Mouse (Mus musculus): ENCODE measurements around the gene B4galnt4.
A peak's percentile ranks its signal among the peaks of the same experiment; 100 is the strongest.

B4galnt4 gene

GRCm38 (mm10) chr7:141072017-141072745 lies 11.3 kb downstream of the B4galnt4 start:
- DNase-seq (ENCODE audit: low read depth), result no peak

GRCm38 (mm10) chr7:141073782-141074181 lies 12.9 kb downstream of the B4galnt4 start:
- DNase-seq (ENCODE audit: low read depth), result no peak

- DNase-seq (ENCODE audit: low read depth), result no peak
These were observed 16.9 kb downstream of the B4galnt4 start, which contains the start of gene Pkp3 for GRCm38 (mm10) chr7:141077841-141078240. TSS of gene Pkp3 (plus strand) at chr7:141078218.

- DNase-seq (ENCODE audit: low read depth), result no peak
These were observed 18.0 kb downstream of the B4galnt4 start for GRCm38 (mm10) chr7:141078876-141079275.

- DNase-seq (ENCODE audit: low read depth), result no peak
These were observed 18.9 kb downstream of the B4galnt4 start for GRCm38 (mm10) chr7:141079481-141080449.

GRCm38 (mm10) chr7:141087894-141088293 lies 27.0 kb downstream of the B4galnt4 start:
- DNase-seq (ENCODE audit: low read depth), result no peak

- no peak for DNase-seq (ENCODE audit: low read depth)
These were observed 27.6 kb downstream of the B4galnt4 start for GRCm38 (mm10) chr7:141088473-141088872.

GRCm38 (mm10) chr7:141090228-141090627 lies 29.3 kb downstream of the B4galnt4 start:
- DNase-seq (ENCODE audit: low read depth), result no peak

- peak; percentile 16 for DNase-seq (ENCODE audit: low read depth)
These were observed 31.3 kb downstream of the B4galnt4 start for GRCm38 (mm10) chr7:141092051-141092735.

GRCm38 (mm10) chr7:141093950-141094349 lies 33.0 kb downstream of the B4galnt4 start:
- no peak for DNase-seq (ENCODE audit: low read depth)

- no peak for DNase-seq (ENCODE audit: low read depth)
These were observed 33.7 kb downstream of the B4galnt4 start for GRCm38 (mm10) chr7:141094487-141095205.

- DNase-seq (ENCODE audit: low read depth), result no peak
These were observed 35.1 kb downstream of the B4galnt4 start for GRCm38 (mm10) chr7:141096021-141096420.

GRCm38 (mm10) chr7:141096649-141097056 lies 35.7 kb downstream of the B4galnt4 start:
- DNase-seq (ENCODE audit: low read depth), result no peak

- no peak for DNase-seq (ENCODE audit: low read depth)
These were observed 36.3 kb downstream of the B4galnt4 start for GRCm38 (mm10) chr7:141097177-141097576.

GRCm38 (mm10) chr7:141099911-141100691 lies 39.2 kb downstream of the B4galnt4 start, which contains the start of gene Sigirr:
TSS of gene Sigirr (minus strand) at chr7:141100572.
- no peak for DNase-seq (ENCODE audit: low read depth)

- no peak for DNase-seq (ENCODE audit: low read depth)
These were observed 42.3 kb downstream of the B4galnt4 start for GRCm38 (mm10) chr7:141103161-141103560.

GRCm38 (mm10) chr7:141115874-141116273 lies 55.0 kb downstream of the B4galnt4 start:
- DNase-seq (ENCODE audit: low read depth), result no peak

GRCm38 (mm10) chr7:141117636-141118035 lies 56.7 kb downstream of the B4galnt4 start, which contains the start of gene Ano9:
TSS of gene Ano9 (minus strand) at chr7:141117806.
- no peak for DNase-seq (ENCODE audit: low read depth)

- no peak for DNase-seq (ENCODE audit: low read depth)
These were observed 58.6 kb downstream of the B4galnt4 start for GRCm38 (mm10) chr7:141119487-141119886.

GRCm38 (mm10) chr7:141120605-141121004 lies 59.7 kb downstream of the B4galnt4 start:
- DNase-seq (ENCODE audit: low read depth), result no peak

Measured in fibroblast of lung, adult 2 months (primary cell).